Mouse (Mus musculus) cerebellum, adult (tissue): ENCODE measurements around the gene Adamts8.

ENCODE experiments used
- ATAC-seq: cut with Nextera tagmentation; 2 replicates; pipeline ENCODE4 v1.9.2; 2017; ENCODE audit warnings: mild to moderate bottlenecking, moderate library complexity, mixed read lengths; ENCODE audit not compliant: insufficient number of reproducible peaks, low FRiP score, low TSS enrichment

Gene Adamts8

DNA sequence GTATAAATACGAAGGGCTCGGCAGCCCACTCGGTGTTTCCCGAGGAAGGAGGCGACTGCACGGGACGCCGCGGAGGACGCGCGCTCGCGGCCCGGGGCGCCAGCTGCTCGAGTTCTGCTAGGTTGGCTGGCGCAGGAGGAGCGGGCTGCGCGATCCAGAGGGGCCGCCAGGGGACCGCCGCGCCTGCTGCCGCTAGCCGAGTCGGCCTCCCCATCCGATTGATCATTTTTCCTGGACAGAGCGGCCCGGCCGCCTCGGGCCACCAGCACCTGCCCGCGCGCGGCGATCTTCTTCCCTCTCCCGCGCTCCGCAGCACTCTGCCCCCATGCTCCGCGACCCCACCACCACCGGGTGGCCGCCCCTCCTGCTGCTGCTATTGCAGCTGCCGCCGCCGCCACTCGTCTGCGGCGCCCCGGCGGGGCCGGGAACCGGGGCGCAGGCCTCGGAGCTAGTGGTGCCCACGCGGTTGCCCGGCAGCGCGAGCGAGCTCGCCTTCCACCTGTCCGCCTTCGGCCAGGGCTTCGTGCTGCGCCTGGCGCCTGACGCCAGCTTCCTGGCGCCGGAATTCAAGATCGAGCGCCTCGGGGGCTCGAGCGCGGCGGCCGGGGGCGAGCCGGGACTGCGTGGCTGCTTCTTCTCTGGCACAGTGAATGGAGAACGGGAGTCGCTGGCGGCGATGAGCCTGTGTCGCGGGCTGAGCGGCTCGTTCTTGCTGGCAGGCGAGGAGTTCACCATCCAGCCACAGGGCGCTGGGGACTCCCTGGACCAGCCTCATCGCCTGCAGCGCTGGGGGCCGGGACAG lies at the start of gene Adamts8:
Gene Adamts8, plus strand, starts transcription at position 51 of the 802 bp plus-strand sequence.
- no peak for ATAC-seq

DNA sequence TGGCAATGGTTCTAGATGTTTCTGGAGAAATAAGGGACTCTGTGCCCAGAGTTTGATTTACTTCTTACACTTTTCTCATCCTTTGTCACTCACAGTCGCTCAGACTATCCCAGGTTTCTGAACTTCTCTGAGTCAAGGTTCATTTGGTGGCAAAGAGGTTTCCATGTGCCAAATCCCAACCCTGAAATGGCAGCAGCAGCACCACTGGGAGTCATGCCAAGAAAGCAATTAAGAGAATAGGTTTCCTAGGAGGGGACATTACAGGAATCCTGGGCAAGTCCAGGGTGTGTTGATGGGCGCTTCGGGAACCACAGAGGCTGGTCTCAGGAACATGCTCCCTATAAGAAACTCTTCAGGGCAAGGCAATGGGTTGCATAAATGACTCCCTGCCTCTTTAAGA lies 46.7 kb upstream of the Adamts8 start:
- ATAC-seq: no peak

DNA sequence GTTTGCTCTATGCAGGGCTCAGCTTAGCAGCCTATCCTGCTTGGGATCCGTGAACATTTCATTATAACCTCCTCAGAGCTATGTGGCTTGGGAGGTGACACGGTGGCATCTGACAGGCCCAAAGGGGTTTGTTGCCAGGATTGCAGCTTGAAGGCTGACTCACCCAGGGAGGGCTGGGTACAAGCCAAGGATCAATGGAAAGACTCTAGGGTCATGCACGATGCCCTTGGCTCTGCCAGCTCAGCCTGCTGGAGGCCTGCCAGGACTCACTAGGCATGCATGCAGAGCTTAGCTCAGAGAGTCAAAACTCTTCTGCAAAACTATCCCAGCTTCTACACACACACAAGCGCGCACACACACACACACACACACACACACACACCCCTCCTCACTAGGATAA lies 45.6 kb upstream of the Adamts8 start:
- peak; percentile 52; the same call in 1 of the 2 replicates for ATAC-seq

DNA sequence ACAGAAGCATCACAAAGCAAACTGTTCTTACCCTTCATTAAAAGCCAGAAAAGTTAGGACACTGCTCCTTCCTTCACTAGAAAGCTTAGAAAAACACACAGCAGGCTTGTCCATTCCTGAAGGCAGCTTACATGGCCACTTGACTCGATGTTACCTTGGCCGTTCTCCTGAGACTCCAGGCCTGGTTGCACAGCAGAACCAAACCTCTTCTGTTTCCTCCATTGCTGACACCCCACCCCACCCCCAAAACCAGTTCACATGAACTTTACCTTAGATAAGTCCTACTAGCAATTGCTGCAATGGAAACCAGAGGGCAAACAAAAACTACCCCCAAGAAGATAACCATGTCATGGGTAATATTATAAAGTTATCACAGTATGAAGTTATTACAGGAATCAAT lies 45.2 kb upstream of the Adamts8 start:
- ATAC-seq: no peak

DNA sequence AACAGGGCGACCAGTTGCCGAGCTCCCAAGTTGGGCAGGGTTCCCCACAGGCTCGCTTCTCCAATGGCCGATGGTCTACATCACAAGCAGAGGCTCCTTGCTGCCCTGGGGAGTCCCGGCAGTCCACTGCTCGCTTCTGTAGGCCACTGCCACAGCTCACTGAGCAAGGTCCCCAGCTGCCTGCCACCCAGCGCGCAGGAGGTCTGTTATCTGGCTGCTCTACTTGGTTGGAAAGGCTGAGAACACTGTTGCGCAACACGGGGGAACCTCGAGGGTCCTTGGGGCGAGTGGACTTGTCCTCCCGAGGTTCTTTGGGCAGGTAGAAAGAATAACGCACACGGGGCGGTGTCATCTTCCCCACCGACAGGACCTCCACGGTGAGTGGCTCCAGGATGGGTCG lies 40.2 kb upstream of the Adamts8 start:
- ATAC-seq: no peak

DNA sequence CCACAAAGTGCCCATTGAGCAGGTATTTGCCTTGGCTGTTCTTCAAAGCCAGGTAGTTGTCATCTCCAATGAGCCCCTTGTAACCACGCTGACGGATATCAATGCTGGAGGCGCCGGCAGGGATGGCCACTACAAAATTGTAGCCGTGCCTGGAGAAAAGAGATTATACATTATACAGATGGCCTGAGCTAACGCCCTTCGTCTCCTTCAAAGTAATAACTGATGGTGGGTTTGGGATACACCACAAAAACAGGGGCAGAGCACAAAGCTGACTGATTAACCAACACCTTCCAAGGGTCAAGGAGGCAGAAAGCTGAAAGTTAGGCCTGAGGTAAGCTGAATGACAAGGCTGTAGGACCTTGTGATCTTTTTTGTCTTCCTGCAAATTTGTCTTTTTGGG lies 39.7 kb upstream of the Adamts8 start:
- no peak for ATAC-seq

DNA sequence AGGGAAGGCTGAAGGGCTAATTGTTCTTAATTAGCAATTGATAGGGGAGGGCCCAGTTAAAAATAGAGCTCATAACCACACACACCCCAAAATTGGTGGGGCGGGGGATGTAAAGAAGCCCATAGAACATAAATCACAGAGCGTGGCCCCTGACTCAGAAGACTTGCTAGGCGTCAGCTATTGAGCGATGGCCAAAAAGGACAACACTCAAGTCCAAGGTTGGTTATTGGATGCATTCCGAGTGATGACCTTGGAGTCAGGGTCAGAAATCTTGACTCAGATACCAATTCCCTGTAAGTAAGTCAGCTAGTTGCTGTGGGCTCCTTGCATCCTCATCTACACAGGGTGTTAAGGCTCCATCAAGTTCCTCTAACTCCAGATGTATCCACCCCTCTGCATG lies 39.1 kb upstream of the Adamts8 start:
- no peak for ATAC-seq

DNA sequence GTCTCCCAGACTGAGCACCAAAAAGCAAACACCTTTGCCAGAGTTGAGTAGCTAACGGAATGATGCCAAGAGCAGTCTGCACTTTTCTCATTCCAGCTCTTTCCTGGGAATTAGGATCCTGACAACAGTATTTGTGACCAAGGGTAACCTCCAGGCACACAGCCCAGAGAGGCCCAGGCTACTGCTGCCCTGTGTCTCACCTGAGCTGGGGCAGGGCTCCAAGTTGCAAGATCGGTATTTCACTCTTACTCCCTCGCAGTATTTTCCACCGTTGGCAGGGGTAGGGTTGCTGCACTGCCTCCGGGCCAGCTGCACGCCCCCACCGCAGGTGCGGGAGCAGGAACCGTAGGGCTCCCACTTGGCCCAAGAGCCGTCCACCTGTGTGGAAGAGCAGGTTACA lies 36.5 kb upstream of the Adamts8 start:
- ATAC-seq: no peak

DNA sequence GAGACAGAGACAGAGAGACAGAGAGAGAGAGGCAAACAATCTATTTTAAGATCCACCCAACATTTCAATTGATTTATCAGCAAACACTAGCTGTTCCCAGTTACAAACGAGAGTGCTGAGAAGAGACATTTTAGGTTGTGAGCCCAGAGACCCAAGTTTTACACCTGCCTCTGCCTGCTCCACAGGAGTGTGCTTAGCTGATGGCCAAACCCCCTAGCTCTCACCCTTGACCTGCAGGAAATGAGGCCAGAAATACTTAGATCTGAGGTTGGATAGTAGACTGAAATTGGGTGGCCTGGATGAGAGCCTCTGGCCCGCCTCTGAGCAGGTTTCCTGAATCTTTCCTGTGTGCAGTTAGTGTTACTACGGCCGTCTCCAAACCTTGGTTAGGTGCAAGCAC lies 35.9 kb upstream of the Adamts8 start:
- ATAC-seq: no peak

DNA sequence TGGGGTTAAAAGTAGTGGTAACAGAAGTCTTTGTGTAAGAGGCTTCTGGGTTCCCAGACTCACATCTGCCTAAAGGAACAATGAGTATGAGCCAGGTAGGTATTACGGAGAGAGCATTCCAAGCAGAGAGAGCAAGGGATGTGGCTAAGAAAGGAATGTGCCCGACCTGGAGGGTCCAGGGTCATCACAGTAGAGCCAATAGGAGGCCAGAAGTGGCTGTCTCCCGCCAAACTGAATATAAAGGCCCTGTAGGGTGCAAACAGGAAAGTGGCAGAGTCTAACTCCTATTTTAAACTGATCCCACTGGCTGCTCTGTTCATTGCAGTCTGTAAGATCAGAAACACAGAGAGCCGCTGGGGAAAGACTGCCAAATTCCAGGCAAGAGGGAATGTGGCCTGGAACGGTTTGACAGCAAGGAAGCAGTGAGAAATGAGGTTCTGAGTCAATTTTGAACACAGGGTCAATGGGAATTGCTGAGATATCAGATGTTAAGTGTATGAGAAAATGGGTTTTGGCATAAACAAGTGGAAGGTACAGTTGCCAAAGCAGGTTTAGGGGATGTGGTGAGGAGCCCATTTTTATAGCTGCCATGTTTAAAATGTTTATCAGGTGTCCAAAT lies 34.6 kb upstream of the Adamts8 start:
- ATAC-seq: no peak

DNA sequence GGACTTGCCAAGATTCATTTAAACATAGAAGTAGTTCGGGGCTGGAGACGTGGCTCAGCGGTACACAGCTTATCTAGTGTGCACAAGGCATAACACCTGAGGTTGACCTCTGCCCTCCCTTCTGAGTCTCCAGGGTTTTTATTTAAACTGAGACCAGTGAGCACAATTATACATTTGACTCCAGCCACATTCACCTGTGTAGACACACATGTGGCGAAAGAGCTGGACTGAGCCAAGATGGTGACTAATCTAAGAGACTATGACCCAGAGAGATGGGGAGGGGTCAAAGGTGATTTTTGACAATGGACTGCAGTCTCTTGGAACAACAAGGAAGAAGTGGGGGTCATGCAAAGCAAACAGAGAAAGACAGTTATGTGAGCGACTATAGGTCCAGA lies 34.1 kb upstream of the Adamts8 start:
- ATAC-seq: no peak

DNA sequence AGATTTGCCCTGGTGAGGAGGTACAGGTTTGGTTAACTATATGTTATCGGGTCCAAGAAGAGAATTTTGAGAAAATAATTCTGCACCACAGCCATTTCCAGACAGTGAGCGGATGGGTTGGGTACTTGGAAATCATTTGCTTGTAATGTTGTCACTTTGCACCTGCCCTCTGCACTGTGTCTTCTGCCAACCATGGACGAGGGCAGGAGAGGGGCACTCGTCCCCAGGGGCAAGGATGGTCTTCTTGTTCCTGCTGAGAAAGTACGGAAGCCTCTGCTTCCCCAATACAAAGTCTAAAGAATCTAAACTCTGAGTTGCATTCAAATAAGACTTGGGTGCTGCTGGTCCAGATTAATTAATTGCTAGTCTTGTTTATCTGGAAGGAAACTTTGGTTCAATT lies 33.4 kb upstream of the Adamts8 start:
- ATAC-seq: no peak

DNA sequence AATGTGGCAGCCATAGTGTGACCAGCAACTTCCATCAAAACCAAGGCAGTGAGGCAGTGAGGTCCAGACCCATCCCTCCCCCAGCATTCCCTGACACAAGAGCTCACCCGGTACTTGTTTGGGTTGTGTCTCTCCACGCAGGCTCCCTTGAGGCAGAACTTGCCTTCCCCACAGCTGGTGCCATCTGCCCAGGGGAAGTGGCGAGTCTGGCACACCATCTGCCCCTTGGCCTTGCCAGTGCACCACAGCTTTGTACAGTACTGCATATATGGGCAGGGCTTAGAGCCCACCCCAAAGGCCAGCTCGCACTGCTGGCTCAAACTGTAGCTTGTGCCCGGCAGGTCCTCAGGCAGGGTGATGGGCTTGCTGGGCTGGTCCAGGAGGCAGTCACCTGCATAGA lies 31.9 kb upstream of the Adamts8 start:
- no peak for ATAC-seq

DNA sequence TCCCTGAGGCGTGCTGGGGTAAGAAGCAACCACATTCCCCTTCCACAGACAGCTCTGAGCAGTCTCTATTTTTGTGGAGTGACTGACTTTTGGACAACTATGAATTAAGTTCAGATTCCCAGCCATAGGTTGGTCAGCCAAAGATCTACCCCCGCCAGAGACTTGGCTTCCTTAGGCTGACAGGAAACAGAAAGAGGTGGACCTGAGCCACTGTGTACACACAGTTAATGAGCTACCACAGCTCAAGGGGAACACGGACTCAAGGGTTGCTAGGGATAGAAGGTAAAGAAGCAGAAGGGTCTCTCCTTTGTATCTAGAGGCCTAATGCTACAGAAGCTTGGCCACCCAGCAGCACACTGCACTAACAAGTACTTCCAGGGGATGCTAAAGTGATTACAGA lies 30.2 kb upstream of the Adamts8 start:
- ATAC-seq: no peak

DNA sequence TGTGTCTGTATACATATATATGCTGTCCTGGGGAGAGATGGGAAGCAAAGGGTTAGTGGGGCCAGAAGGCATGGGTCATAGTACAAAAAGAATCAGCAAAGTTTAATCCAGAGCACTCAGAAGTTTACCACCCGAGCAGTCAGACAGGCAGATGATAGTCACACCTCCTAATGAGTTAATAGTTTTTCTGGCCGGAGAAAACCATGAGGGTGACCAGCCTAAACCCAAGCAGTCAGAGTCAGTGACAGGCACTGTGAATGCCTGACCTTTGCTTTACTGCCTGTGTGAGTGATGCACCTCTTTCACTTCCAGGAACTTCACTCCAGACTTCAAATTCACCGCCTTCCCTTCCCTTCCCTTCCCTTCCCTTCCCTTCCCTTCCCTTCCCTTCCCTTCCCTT lies 28.9 kb upstream of the Adamts8 start:
- no peak for ATAC-seq

DNA sequence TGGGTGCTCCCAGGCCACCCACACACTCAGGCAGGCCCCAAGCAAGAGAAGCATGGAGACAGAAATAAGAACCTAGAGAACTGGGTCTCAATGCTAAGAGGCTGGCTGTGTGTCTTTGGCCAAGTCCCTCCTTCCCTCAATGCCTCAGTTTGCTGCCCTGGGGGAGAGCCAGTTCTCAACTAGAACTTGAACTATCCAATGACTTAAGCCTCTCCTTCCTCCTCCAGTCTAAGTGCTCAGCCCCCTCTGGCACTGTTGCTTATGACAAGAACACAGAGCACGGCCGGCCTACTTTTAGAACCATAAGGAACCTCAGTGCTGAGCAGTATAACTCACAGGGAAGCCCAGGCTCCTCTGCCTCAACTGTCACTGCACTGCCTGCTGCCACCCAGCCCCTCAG lies 28.1 kb upstream of the Adamts8 start:
- ATAC-seq: no peak

DNA sequence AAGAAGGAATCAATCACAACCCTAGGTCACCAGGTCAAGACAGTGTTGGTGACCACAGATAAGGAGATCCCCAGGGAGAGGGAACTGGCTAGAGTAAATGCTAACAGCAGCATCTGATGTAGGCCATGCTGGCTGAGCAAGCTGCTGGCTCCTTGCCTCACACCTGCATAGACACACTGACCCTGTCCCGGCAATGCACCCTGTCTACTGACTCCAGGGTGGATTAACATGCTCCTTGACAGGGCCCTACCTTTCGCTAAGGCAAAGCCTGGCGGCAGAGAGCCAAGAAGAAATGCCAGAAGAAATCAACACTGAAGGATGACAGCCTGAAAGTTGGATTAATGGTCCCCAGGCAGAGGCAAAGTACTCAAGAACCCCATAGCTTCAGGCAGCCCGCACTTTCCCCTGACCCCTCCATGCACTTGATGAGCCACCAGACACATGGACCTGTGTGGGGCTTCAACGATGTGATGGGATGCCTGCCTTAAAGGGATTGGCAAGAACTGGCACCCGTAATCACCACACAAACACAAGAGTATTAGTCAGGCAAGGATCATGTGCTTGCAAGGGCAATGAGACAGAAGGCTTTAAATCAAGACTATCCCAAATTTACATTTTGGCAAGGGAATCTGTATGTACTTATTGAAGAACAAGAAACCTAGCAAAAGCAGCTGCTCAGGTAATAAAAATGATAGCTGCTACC lies 25.9 kb upstream of the Adamts8 start:
- ATAC-seq: no peak

DNA sequence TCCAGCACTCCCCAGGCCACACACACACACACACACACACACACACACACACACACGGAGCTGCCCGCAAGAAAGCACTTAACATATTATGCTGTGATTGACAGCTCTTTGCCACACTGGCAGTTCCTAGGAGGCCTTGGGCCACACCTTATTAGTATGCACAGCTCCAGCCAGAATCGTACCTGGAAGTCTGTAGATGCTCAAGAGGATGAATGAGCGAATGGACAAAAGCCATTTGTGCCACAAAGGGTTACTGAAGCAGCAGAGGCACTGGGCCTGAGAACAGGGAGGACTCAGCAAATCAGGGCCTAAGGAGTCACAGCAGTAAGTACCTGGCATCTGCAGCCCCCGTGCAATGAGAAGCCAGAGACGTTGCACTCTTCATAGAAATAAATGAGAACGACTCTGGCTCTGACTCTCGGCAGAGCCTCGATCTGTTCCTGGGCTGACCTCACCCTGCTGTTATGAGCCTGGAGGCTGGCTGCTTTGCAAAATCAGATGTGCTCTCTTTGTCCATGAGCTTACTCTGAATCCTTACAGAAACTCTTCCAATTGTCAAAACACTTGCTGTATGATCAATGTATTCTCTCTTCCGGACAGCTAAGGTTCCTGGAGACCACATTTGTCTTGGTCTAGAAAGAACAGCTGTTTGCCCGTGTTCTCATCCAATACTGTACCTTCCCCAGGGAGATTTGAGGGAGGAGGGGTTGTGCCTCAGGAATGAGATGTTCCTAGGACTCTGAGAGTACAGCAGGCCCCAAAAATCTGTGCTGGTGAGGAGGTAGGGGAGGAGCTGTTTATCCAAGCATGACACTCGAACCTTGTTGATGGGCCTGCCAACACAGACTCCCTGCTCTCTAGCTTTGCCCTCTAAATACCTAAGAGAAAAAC lies 23.7 kb upstream of the Adamts8 start:
- ATAC-seq: no peak

DNA sequence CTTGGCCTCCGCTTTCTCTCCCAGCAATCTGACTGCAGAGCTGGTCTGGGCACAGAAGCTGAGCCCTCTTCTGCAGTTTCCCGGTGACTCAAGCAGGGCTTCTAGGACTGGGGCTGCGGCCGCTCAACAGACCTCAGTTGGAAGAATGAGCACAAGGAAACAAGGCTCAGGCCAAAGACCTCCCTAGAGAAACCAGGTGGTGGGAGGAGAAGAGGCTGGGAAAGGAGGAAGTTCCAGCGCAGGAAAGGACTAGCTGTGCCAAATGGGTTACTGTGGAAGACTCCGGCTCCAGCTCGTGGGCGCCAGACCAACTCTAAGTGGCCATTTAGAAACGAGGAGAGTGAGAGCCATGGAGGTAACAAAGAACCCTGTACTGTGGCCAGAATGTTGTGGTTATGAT lies 22.7 kb upstream of the Adamts8 start:
- no peak for ATAC-seq

DNA sequence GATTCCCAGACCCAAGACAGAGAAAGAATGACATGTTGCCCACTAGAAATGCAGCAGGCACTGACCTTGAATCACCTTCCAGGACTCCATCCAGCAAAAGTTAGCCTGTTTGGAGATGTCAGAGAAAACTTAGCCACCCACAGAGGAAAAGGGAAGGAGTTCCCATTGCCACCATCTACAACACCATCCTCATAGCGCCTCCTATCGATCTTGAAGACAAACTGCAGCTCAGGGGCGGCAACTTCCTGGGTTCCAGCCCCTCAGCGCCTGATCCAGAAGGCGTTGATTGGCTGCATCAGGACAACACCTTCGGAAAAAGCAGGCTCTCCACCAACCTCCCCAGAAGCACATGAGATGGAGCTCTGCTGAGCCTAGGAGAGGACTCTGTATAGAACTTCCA lies 21.6 kb upstream of the Adamts8 start:
- no peak for ATAC-seq
